Mouse (Mus musculus) gastrocnemius, adult 18-20 months (tissue): ENCODE measurements around the gene Nf1. TPM values are rescaled to one million over a fixed set of nuclear protein-coding genes. Genes with fewer than 3 reads are reported as not detected.

Experiments used
- total RNA-seq, 2 experiments: library from RNA; stranded (reverse); gene quantifications; 2 replicates each; pipeline ENCODE4 v1.2.3; 2021

Gene Nf1
- total RNA-seq, 2 experiments from 2014 or later, result 13.9 to 18.6 TPM

Other genes with a start within 250 kb of the Nf1 start
- gene Ksr1, start 193.3 kb upstream of the Nf1 start, total RNA-seq, result 100 to 1,000 TPM; 103 to 116 TPM
- gene Wsb1, start 85.0 kb upstream of the Nf1 start, total RNA-seq, result 10 to 100 TPM in 1 of 2 experiments, 1 to 10 TPM in 1; 6.7 to 10.3 TPM
- gene Gm9964, start 42.8 kb upstream of the Nf1 start, total RNA-seq, result not detected
- gene Omg, start 164.4 kb downstream of the Nf1 start, total RNA-seq, result not detected
- under 1 TPM; 0.27 to 0.55 TPM for gene Evi2b, start 184.1 kb downstream of the Nf1 start, total RNA-seq
- gene Evi2, start 190.9 kb downstream of the Nf1 start, total RNA-seq, result not detected
- gene Evi2a, start 190.9 kb downstream of the Nf1 start, total RNA-seq, result 1 to 10 TPM; 3.7 TPM